Mouse (Mus musculus) layer of hippocampus, adult 18-20 months (tissue): ENCODE data around the gene Wdr18. TPM values are rescaled to one million over a fixed set of nuclear protein-coding genes. Genes with fewer than 3 reads are reported as not detected.

ENCODE experiments used
- DNase-seq, 2 experiments: peaks; one replicate each; pipeline ENCODE4 v3.0.0; 2022; ENCODE audit warnings: low spot score in 2 of 2
- total RNA-seq, 2 experiments: library from RNA; stranded (reverse); gene quantifications; 2 replicates each; pipeline ENCODE4 v1.2.3; 2021

Wdr18 gene
- total RNA-seq, 2 experiments from 2014 or later: 40.3 to 42.1 TPM

DNA sequence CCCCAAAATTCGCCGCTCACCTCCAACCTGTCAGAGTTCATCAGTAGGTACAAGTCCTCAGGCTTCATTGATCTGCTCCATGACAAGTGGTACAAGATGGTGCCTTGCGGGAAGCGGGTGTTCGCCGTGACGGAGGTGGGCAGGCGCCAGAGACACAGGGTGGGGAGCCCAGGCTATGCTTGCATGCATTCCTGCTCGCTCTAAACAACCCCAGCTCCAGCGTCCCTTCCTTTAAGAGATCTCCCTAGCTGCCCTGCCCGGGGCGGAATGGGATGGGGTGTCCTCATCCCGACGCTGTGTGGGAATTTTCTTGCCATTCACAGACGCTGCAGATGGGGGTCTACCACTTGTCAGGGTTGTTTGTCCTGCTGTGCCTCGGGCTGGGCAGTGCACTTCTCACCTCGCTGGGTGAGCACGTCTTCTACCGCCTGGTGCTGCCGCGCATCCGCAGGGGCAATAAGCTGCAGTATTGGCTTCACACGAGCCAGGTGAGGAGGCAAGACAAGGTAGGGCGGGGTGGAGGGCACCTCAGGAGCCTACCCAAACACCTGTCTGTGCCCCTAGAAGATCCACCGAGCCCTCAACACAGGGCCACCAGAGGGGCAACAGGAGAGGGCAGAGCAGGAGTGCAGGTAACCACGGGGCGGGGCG, 16.2 kb downstream of the Wdr18 start:
- DNase-seq: no peak

DNA sequence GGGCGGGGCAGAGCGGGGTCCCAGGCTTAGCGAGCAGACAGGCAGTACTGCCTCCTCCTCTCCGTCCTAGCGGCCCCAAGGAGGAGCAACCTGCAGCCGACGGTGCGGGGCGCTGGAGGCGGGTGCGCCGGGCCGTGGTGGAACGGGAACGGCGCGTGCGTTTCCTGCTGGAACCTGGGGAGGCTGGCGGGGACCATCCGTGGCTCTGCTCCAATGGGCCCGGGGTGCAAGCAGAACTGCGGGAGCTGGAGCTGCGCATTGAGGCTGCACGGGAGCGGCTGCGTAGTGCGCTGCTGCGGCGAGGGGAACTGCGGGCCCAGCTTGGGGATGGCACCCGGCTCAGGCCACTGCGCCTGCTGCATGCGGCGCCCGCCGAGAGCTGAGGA, 16.8 kb downstream of the Wdr18 start:
- no peak for DNase-seq

DNA sequence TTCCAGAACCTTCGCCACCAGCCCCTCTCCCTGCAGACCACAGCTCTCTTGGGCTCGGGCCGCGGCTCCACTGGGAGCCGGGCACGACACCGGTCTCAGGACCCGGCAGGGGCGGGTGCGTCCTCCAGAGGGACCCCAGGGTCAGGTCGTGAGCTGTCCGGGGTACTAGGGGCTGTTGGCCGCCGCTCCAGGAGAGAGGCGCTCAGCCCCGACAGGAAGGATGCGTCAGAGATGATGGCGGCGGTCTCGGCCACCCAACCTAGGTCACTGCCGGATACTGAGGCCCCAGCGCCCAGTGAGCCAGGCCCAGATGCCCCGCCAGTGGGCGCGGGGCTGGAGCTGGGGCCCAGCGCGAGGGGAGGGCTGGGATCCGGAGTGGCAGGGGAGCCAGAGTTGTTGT, 17.4 kb downstream of the Wdr18 start:
- no peak for DNase-seq

DNA sequence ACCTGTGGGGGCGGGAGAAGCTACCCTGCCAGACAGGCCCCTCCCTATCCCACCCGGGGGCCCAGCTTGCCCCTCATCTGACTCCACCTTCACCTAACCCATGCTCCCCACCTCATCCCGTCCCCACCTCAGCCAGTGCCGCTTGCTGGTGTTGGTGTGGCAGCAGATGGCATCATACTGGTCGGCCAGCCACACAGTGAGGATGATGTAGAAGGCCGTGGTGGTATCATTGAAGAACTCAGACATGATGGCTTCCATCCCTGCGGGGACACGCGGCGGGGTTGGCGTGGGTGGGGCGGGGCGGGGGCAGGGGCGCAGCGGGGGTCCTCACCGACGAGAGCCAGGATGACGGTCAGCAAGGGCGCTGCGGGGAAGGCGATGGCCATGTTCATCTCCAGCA, 18.1 kb downstream of the Wdr18 start:
- no peak for DNase-seq

DNA sequence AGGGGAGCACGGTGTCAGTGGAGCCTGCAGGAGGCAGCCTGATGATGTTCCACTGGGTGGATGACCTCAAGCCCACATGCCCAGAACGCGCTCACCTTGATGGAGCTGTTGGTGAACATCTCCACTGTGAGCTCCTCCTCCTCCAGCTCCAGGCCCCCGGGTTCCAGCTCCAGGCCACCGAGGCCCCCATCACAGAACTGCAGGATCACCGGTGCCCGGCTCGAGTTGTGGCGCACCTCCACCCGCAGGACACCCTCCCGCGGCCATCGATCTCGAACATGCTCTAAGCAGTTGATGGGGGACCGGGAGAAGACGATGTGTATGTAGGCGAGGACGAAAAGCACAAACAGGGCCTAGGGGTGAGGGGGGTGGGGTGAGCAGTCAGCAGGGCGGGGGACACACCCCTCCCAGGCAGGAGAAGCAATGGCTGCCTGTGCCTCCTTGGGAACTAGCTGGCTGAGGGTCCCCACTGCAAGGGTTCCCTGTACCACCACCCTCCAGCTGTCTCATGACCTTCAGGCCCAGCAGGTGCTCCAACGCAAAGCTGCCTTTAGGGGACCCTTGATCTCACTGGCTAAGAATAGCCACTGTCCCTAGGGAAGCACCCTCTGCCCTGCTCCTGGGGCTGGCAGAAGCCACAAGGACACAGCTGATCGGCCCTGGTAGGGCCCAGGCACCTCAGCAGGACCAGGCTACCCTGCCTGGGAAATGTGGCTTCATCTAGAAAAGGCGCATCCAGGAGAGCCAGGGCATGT, 19.6 kb downstream of the Wdr18 start:
- DNase-seq: no peak

DNA sequence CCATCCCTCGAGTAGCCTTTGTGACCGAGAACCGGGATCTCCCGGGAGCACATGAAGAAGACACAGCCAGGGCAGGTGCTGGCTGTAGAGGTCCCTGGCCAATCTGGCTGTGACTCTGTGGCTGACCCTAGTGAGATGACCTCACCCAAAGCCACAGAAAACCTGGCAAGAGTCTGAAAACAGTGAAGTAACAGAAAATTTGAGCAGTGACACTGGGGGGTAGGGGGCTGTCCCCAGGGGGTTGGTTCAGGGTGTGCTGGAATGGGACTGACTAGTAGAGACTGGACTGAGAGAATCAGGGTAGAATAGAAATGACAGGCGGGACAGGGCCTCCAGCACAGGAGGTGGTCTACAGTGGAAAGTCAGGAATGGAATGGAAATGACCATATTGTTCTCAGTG, 23.3 kb downstream of the Wdr18 start:
- DNase-seq: no peak

DNA sequence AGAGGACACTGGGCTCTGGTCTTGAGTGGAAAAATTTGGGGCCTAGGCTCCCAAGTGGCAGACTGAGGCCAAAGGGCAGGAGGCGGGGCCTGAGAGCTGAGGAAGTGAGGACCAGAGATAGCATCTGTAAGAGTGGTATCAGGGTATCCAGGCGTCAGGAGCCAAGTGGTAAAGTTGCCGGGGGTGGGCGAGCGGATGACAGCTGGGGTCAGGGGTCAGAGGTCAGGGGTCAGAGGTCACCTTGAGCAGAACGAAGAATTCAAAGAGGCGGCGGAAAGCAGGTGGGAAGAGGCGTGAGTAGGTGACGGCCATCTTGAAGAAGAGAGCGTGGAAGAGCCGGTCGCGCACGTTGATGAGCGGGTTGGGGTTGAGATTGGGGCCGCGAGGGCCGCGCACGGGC, 23.7 kb downstream of the Wdr18 start:
- DNase-seq: peak in 1 of 2 experiments; percentile 69

DNA sequence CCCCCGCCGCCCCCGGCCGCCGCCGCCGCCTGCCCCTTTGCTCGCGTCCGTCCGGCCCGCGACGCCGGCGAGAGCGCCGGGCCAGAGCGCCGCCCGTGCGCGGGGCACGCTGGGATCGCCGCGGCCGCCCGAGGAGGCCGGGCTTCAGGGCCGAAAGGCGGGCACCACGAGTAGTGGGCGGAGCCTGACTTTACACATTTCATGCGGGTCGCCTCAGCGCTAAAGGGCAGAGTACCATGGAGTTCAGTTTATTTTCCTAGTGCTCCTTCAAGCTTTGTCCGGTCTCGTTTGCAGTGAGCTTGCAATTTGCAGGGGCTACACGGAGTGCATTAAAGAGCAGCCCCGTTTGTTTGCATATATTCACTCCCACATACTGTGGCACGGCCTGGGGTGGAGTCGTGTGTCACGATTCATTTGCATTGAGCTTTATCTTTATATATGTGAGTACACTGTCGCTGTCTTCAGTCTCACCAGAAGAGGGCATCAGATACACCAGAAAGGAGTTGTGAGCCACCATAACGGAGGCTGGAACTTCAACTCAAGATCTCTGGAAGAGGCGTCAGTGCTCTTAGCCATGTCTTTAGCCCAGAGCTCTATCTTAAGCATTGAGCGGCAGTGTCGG, 24.4 kb downstream of the Wdr18 start, which contains the start of gene Tmem259:
Gene Tmem259, minus strand, starts transcription at position 136 of the 622 bp plus-strand sequence.
- peak; percentile 78 to 88 for DNase-seq

DNA sequence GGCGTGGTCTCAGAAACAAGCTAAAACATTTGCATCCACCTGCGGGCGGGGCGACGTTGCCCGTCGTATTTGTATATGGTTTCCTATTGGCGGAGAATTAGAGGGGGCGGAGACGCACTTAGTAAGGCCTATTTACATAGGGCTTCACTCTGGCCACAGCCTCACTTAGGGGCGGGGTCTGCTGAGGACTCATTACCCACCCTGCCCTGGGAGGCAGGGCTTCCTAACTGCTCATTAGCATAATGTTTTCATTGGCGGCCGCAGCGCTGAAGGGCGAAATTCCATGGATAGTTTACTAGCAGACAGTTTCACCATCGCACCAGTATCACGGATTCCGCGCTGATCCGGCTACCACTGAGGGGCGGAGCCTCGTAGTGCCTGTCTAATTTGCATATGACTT, 24.9 kb downstream of the Wdr18 start:
- DNase-seq: peak; percentile 95 to 99

DNA sequence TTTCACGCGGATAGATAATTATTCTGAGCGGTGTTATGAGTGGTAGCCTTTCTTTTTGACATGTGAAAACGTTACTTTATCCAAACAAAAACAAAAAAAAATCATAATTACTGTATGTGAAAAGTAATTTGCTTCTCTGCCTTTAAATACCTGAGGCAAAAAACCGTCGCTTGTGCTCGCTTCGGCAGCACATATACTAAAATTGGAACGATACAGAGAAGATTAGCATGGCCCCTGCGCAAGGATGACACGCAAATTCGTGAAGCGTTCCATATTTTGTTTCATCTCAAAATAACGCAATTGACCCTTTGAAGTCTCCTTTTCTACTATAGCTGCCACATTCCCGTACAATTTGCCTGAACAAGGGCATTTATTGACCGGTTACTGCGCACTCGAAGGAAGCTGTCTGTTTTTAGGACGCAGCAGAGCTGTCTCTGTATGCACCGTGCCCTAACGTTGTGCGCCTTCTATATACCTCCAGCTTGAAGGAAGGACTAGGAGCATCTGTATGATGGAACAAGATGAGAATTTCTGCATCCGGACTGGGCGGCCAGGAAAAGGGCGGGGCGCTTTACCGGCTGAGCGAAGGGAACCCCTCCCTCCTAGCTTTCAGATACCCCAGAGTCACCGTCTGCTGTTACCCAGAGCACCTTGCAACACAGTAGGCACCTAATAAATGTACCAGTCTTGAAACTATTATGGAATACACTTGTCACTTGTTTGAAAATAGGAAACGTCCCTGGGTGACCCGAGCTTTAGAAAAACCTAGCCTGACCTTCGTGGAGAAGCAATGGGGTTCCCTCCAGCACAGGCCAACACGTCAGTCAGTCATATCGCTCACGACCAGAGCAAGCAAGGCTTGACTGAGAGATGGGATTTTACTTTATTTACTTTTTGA, 25.6 kb downstream of the Wdr18 start:
- DNase-seq: peak; percentile 61 to 77

DNA sequence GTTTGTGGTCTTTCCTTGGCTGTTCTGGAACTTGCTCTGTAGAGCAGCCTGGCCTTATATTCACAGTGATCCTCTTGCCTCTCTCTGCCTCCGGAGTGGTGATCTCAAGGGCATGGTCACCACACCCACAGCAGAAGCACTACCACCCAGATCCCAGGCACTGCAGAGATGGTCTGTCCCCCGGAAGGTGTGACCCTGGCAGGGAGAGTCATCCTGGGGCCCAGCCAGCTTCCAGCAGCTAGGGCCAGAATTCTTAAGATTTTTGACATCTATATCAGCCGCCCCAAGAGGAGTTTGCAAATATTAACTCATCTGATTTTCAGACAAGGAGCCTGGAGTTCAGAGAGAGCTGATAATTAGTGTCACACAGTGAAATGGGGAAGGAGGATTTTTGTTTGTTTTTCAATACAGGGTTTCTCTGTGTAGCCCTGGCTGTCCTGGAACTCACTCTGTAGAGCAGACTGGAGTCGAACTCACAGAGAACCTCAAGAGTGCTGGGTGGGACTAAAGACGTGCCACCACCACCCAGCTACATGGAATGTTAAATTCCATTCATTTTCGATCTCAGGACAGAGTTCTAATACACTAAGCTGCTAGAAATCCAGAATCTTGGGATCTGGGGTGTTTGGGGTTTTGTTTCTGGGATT, 26.4 kb downstream of the Wdr18 start:
- no peak for DNase-seq

DNA sequence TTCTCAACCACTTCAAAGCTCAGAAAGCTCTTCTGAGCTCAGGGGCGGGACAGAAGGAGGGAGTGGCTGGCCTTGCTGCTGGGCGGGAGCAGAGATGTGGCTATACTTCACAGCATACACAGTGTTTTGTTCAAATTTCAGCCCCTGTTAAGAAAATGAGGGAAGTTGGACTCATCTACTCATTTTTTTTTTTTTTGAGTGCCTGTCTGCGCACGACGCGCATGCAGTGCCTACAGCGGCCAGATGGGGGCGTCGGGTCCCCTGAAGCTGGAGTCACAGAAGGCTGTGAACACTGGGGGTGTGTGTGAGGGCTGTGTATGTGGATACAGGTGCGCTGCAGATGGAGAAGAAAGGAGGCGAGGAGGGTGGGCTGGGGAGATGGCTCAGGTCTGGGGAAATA, 27.0 kb downstream of the Wdr18 start:
- peak; percentile 62 to 90 for DNase-seq

DNA sequence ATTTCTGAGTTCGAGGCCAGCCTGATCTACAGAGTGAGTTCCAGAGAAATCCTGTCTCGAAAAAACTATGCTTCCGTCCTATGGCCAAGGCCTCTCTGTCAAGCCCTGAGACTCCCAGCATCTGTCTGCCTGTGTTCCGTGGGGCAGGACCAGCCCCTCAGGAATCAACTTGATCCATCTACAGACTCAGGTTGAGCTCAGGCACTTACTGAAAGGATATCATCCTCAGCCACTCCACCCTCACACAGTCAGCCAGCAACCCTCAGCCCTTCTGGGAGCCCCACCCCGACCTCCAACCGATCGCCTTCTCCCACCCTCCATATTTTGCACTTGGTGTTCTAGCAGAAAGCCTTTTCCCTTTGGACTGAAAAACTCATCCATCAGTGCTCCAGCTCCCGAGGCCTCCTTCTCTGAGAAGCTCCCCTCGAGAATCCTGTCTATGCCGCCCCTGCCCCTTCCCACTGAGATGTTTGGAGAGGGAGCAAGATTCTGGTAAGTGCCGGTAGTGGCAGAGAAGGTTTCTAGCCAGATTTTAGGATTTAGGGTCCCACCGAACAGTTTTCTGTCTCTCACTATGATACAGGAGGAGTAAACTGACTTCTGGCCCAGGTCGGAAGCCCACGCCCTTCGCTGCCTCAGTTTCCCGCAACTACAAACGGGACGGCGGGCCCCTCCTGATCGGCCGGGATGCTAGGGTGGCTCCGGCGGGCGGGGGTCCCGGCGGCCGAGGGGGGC, 28.0 kb downstream of the Wdr18 start:
- DNase-seq: no peak

DNA sequence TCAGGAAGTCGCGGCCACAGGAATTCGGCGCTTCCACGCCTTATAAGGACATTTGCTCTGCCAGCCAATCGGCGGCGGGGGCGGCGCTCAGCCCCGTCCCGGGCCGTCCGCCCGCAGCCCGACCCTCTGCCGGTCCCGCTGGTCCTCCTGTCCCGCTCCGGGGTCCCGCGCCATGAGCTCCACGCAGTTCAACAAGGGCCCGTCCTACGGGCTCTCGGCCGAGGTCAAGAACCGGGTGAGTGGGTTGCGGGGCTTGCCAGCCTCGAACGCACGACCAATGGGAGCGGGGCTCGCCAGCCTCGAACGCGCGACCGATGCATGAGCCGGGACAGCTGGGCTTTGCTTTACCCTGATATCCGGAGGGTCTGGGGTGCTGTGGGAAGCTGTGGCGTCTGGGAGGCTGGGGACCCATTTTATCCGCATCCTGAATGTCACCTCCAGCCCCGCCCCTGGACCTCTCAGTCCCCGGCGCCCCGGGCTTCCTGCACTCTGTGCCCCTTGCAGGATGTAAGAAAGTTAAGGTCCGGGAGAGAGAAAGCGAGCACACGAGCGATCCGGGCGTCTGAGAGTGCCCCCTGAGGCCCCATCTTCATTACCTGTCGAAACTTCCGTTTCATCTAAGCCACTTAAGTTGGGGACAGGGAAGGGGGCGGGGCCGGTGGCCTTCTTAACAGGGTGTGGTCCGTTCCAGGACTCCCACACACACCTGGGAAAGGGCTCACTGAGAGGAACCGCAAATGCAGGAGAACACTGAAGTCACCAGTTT, 28.7 kb downstream of the Wdr18 start, which contains the start of gene Cnn2:
Gene Cnn2, plus strand, starts transcription at position 79 of the 766 bp plus-strand sequence.
- no peak for DNase-seq

DNA sequence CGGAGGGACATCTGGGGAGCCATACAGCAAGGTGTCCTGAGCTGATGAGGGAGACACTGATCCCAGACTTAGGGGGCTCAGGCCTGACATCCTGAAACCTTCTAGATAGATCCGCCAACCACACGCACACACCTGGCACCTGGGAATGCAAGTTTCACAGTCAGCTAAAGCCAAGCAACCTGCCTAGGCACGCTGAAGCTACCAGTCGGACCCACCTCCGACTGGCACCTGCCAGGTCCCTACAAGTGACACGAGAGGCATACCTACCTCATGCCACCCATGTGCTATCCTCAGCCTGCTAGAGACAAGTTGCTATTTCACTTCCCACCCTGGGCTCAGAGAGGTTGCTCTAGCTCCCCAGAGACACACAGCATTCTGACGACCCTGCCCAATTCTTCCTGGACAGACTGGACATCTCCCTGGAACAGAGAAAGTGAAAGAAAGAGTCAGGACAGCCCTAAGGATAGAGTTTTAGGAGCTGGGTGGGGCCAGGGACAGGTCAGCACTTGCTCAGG, 29.4 kb downstream of the Wdr18 start:
- no peak for DNase-seq

DNA sequence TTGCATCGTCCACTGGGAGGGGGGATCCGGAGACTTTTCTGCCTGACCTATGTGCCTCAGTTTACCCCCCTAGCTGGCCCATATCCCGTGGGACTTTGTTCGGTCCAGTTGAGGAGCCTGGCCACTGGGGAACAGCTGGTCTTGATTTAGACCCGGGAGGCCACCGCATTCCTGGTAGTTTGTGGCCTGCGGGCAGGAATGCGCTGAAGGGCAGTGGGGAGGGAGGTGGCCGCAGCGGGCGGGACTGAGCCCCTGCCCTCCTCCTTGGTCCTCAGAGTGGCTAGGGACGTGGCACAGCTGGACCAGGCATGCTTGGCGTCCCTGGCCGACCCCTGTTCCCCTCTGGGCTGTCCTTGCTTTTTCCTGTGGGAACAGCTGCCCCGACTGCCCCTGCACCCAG, 29.9 kb downstream of the Wdr18 start:
- no peak for DNase-seq

DNA sequence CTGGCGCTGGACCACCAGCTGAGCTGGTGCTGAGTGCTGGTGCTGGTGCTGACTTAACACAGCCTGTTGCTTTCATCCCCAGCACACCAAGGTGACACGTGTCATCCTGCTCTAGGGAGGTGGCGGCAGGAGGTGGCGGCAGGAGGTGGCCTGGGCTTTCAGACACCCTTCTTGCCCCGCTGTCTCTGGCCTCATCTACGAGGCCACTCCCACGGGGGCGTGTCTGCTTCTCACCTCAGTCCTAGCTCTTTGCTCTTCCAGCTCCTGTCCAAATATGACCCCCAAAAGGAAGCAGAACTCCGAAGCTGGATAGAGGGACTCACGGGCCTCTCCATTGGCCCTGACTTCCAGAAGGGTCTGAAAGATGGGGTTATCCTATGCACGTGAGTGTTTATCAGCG, 31.1 kb downstream of the Wdr18 start:
- no peak for DNase-seq

DNA sequence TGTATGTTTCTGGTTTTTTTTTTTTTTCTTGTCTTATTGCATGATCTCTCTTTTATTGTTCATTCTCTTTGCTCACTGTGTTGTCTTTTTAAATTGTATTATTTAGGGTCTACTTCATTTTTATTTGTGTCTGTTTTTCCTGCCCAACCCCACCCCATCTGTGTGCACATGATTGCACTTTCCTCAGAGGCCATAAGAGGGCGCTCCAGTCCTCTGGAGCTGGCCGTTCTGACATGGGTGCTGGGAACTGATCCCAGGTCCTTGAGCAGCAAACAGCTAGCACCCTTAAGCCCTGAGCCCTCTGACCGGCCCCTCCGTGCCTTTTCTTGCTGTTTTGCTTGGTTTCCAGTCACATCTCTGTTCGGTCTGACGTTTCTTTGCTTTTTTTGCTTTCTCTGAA, 31.6 kb downstream of the Wdr18 start:
- DNase-seq: no peak
